Mouse (Mus musculus): ENCODE measurements at regions not wholly inside any gene's neighbourhood (a gene's known extent, or its start where the extent isn't known, plus 50 kb on each side); places are given as distances from the start of the nearest gene placed in this dataset.

DNA sequence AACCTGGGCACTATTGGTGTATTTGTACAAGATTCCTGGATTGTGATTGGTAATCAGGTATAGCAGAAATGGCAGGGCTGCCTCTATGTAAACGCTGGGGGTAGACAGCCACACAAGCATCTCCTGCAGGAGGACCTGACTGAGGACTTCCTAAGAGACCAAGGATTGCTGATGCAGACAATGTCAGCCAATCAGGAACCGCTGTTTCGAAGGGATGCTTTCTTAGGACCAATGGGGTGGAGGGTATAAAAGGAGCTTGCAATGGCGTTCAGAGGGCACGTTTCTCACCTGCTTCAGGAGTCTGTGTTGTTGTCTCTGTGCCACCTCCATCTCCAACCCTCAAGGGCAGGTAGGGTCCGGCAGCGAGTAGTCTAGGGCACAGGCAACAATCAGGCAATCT is 393.7 kb downstream of the Gm45692 start:
- DNase-seq (ENCODE audit: low spot score) = no peak

DNA sequence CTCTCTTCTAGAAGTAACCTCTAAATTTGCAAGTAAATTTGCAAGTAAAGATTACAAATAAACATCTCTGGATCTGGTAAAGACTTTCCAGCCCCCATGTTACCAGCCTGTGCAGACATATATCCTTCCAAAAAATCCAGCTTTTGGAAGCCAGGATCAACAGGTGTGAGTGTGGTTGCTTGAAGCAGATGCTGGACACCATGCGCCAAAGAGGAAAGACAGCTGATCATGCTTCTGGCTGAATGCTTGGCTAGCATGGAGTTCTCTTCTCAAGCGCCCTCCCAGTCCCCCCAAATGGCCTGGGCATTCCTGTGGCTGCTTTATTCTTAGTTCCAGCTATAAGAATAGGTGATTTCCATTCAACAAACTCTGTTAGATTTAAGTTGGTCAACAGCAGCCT is 404.9 kb downstream of the Gm45692 start:
- DNase-seq (ENCODE audit: low spot score) = no peak

DNA sequence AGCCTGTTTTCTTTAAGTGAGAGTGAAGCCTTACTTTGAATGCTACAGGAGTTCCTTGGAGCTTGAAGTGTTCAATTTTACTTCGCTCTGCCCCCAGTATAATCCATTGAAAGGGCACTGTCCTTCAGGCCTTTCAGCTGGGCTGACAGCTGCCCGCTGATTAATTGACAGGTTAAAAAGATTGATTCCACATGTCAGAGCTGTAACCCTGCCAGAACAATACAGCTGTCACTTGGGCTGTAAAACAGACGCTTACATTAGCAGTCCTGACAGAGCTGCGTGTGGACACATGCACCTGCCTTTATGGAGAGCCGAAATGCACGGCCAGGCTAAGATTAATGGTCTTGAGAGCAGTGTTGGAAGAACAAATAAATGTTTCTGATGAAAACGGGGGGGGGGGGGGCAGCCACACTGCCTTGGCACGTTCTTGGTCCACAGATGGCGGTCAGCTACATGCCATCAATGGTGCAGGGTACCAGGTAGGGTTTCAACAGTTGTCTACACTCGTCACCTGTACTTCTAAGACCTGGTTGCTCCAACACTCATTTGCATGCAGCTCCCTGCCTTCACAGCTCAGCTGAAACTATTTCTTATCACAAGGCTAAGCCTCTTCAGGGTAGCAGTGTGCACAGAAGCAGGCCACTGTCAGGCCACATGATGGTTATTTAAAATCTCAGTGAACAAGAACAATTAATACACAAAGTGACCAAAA is 407.3 kb downstream of the Gm45692 start:
- no peak for DNase-seq (ENCODE audit: low spot score)

DNA sequence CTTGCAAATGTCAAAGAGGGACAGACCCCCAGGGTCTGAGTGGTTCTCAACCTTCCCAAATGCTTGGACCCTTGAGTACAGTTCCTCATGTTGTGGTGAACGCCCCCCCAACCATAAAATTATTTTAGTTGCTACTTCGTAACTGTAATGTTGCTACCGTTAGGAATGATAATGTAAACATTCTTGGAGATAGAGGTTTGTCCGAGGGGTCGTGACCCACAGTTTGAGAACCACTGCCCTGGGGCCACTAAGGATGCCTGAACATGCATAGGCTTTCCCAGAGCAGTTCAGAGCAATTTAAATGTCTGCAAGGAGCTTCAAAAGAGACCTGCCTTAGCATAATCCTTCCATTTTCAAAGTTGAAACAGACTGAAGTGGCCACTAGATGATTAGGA is 407.8 kb downstream of the Gm45692 start:
- DNase-seq (ENCODE audit: low spot score) = no peak

DNA sequence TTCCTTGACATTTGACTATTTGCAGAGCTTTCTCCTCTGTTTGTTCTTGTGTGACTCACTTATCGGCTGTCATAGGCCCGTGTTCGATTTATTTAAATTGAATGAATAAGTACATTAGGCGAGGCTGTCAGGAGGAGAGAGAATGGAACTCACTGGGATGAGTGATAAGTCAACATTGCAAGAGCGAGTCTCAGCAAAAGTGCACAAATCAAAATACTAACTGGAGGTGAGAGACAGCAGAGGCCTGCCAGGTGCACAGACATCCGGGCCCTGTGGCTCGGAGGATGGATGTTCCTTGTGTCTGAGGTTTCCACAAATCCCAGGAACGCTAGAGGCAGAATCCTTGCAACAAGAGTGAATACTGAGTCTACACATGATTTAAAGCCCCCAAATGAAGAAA is 410.6 kb downstream of the Gm45692 start:
- no peak for DNase-seq (ENCODE audit: low spot score)

DNA sequence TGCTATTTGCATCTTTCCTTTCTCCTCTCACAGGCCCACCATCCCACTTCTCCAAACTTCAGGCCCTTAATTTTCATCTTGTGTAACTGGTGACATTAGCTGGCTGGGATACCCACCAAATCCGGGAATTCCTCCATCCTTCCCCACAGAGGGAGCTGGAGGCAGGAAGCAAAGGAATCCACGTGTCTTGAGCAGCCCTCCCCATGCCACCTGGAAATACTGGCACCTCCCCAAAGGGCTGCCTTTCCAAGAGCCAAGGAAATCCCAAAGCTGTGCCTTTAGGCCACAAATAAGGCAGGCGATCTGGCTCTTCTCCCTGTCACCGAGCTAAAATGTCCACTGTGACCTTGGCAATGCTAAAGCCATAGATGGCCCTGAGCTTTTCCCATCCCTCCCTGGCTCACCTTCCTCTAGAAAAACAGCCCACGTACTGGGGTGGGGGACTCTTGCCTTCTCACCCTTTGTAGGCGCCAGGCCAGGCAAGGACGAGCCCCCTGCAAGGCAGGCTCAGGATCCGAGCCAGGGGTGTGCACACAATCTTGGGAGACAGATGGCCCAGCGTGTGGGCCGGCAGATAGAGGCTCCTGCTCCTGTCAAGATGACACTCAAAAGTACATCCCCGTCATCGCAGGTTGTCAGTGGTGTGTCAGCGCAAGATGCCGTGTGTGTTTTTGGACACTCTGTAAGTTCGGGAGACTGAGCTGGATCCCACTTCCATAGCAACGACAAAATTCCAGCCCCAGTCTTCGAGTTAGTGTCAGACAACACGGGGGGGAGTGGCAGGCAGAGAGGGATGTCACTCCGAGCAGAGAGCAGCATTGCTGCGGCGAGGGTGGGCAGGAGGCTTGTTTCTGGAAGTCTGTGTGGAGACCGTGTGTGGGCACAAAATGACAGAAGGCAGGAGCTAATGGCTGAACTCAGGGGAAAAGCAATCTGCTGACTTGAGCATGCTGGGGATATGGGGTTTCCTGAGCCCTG is 414.4 kb downstream of the Gm45692 start:
- no peak for DNase-seq (ENCODE audit: low spot score)

DNA sequence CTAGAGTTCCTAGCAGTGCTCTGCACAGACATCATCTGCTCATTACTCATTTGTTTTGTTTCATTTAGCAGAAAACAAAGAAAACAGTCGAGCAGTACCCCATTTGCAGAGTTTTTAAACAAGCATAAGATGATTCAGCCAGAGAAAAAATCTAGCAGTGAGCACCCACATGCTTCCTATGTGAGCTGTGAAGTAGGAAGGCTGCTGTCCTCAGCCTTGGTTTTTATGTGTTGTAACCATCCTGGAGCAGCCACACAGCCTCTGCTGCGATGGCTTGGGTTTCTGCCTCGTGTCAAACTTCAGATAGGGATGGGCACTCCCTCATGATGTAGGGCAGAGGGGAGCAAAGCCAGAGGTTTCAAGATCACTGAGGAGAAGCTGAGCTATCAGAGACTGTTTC is 416.5 kb downstream of the Gm45692 start:
- DNase-seq (ENCODE audit: low spot score) = no peak

DNA sequence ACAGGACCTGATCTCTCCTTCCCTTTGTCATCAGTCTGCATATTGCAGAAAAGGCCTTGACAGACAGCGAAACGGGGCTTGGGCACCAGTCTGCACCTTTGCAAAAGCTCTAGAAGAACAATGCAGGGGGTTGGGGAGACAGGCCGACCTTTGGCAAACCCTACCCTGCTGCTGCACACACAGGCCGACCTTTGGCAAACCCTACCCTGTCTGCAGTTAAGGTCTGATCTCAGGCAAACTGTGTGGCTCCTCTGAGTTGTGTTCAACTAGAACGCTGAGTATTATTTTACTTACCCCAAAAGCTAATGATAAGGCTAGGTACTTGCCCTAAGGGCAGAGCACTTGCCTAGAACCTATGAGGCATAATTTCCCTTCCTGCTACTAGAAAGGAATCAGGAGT is 423.4 kb upstream of the Zfp703 start:
- no peak for DNase-seq (ENCODE audit: low spot score)

DNA sequence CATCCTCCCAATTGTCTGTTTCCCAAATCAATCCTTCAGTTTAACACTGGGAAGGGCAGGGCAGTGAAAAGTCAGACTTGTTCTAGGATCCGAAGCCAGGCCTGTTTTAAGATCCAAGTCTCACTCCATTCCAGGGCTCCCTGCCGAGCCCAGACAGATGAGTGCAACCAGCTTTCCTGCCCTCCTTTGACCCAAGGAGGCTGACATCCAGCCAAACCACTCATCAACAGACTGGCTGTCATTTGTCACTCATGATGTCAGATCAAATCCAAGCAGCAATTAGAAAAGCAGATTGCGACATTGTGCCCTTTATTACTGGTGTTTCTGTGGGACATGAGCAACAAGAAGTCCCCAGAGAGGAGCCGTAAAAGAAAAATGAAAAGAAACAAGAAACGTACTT is 417.9 kb upstream of the Zfp703 start:
- DNase-seq (ENCODE audit: low spot score) = peak; percentile 73

DNA sequence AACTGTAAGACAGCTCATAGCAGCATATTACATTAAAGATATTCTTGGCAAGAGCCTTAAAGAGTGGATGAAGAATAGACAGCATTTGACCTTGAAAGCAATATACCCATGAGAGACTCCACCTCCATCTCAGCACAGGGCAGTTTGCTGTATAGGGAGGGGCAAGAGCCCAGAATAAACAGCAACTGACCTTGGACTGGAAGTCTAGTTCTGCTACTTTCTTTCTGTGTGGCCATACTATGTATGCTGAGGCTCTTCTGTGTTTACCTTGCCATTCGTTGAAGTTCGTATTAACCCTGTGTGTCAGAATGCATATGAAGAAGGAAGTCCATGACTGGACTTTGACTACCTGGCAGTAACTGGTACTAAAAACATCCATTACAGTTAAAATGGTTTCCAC is 414.0 kb upstream of the Zfp703 start:
- no peak for DNase-seq (ENCODE audit: low spot score)

DNA sequence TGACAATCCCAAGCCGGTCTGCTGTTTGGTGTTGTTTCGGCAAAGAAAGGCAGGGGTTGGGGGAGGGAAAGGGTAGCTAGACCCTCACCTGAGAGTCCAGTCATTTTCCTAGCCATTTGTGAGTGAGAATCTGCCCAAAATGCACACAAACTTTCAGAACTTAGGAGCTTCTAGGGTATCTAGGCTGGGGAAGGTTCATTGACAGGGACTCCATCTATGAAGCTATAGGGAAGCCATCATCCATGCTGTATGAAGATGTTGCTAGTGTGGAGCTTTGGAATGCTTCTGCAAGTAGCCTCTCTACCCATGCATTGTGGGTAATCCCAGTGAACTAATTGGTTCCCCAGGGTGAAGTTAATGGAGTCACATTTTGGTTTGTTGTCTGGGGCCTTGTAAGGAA is 412.9 kb upstream of the Zfp703 start:
- no peak for DNase-seq (ENCODE audit: low spot score)

DNA sequence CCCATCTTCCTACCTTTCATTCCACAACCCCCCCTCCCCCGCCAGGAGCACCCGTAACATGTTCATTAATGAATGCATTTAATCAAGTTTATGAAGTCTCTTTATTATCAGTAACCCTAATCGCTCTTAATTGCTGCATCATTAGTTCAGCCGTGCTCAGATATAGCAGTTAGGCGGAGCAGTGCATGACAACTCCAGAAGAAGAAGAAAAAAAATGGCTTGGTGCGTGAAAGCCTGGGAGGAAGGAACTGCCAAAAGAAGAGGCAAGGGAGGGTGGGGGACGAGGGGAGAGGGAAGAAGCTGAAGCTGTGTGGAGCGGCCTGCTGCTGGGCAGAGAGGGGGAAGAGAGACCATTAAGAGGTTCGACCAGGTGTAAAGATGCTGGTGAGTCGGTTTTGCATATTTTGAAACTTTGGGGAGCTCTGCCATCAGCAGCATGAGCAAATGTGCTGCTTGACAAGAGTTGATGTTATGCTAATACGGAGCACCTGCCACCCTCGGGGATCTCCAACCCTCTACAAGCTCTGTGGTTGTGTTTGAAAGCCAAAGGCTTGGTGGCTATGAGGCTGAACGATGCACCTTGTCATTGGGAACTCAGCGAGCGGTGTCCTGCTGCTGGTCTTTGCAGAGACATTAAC is 408.6 kb upstream of the Zfp703 start:
- no peak for DNase-seq (ENCODE audit: low spot score)

DNA sequence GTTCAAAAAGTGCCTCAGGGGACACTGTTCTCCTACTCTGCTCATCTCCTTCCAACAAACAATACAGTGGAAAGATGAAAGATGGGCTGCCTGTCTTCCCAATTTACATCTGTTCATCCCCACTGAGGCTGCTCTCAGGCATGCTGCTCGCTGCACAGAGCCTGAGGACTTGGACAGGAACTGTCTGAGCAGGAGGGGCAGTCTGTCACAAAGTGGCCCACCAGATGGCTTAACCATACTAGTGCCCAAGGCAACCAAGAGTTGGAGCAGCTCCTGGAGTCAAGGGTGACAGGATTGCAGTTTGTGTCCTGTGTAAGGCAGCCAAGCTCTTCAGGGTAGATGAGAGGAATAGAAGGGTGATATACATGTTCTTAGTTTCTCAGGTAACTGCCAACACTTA is 388.3 kb upstream of the Zfp703 start:
- DNase-seq (ENCODE audit: low spot score) = no peak

DNA sequence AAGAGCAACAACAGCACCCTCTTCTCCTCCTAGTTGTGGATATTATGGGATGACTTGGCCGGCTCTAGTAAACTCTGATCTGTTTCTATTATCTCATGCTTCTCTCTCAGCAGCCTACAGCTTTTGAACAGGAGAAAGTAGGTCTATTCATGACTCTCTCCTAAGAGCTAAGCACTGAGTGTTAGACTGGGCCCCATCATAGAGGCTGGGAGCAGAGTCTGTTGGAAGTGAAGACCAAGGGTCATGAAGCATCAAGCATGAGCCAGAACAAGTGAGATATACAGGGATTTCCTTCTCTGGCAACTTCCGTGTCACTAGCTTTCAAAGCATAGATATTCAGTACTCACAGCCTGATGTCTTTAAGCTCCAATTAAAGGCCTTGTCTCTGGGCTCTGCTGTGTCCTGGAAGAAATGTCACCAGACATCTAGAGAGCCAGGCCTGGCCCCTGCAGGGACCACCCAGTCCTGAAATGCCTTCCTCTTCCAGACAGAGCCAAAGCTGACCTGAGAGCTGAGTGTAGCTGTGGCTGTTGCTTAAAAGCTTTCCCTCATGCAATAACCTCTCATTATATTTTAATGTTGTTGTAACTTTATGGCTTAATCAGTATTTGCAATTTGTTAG is 386.4 kb upstream of the Zfp703 start:
- no peak for DNase-seq (ENCODE audit: low spot score)

DNA sequence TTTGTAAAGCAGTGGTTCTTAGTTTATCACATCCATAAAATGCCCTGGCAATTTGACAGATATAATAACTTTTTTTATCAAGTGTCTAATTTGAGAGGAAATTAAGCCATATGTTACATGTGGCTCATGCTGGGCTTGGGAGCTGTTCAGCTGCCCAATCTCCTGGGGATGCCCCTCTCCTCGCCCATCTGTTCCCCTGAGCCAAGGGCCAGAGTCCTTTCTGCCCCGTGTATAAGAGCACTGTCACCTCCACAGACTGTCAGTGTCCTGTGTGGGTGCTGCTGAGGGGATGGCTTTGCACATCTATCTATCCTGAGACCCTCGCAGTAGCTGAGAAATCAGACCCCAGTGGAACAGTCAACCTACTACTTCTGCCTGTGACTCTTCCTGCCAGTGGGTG is 385.9 kb upstream of the Zfp703 start:
- no peak for DNase-seq (ENCODE audit: low spot score)

DNA sequence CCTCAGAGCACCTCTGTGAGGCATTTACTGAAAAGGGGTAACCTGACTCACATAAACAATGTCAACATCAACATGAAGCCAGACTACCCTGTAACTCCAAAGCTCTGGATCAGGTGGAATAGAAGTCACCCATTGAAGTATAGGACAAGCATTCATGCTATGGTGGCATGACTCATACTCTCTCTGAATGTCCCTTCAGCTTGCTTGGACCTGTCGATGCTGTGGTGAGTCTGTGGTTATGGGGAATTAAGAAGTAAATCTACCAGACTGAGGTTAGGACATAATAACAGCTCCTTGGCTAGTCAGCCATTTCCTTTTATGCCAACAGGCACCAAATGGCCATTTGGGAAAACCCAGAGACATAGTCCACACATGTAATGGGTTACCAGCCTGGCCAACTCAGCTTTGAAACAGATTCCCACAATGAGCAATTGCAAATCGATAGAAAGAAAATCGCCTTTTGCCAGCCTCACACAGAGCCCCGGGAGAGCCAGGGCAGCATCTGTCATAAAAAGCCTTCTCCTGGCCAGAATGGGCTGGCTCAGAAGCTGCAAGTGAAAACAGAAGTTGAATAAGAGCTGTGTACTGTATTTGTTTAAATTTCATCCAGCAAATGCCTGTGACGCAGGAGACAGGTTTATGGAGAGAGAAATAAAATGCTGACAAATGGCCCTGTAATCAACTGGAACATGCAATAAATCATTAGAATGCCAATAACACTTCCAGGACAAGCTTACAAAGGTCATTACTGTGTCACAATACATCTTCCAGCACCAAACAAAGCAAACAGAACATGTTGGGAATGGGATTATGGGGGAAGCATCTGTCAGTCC is 383.4 kb upstream of the Zfp703 start:
- DNase-seq (ENCODE audit: low spot score) = no peak

DNA sequence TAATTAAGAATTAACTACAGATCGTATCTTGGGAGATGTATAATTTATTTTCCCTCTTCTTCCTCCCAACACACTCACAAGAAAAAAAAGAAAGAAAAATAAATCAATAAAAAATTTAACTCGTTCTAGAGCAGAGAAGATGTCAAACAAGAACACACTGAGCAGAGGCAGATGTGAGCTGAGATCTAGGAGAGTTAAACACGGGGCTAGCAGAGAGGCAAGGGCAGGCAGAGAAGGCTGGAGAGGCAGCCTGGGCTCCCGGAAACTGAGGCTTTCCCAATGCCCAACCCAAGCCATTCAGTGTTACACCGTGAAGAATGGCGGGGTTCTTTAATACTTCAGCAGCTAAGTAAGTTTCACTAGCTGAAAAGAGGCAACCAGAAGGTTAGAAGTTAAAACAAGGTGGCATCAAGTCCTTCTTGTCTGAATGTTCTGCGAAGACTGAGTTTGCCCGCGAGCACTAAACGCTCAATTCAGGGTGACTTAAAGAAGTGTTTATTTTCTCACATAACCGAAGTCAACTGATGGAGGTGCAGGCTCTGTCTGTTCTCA is 382.7 kb upstream of the Zfp703 start:
- DNase-seq (ENCODE audit: low spot score) = no peak

DNA sequence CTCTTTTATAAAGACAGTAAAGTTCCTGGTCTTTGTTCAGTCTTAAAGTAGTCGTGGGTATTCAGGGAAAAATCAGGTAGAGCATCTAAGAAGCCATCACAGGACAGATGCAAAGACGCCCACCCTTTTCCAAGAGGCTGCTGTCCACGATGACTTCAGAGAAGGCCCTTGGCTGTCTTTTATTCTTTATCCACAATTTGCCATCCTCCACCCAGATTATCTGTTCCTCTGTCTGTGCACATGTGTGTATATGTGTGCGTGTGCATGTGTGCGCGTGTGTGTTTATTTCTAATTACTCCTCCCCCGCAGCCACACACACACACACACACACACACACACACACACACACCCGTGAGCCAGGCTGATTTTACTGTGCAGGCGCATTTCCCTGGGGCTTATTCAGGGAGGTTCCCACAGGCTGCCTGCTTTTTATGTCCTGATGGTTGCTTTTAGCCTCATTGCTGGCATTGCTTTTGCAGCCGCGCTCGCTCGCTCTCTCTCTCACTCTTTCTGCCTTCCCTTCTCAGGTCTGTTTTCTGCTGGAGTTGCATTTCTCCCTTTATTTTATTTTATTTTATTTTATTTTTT is 381.6 kb upstream of the Zfp703 start:
- DNase-seq (ENCODE audit: low spot score) = no peak

DNA sequence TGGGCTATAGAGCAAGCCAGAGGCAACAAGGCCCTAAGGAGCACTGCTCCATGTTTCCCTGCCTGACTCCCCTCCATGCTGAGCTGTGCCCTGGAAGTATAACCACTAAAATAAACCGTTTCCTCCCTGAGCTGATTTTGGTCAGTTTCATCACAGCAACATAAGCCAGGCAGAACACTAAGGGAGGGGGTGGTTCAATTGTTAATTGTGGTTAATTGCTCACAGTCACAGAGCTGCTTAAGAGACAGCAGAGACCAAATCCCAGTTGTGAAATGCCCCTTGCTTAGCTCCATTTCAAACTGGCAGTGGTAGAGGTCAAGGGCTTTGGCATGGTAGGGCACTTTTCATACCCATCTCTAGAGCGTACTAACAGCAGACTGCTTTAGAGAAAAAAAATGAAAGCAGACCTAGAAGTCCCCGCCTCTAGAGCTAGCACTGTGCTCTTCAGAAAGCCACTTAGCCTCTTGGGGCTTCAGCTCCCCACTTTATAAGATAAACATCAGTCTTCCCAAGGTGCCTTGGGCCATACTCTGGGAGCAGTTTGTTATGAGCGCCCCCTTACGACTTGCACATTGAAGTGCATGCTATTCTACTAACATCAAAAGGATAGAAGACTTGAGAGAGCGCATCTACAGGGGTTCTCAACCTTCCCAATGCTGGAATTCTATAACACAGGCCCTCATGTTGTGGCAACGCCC is 380.3 kb upstream of the Zfp703 start:
- peak; percentile 9 for DNase-seq (ENCODE audit: low spot score)

DNA sequence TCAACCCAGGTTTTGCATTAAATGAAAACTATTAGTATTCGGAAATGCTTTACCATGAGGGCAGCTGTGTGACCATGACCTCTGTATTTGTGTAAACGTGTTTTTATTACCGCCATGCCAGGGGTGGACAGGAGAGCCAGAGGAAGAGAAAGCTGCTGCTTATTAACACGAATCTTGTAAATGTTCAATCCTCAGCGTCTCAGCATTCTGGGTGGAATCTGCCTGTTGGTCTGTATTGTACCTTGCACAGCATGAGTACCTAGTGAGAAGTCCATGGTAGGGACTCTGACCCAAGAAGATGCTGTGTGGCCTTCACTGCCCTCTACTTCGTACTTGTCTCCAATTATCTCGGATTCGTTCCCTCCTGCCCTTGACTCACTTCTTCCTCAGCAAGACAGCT is 378.6 kb upstream of the Zfp703 start:
- no peak for DNase-seq (ENCODE audit: low spot score)

Measured in heart, adult 8-10 months (tissue).